Mouse (Mus musculus) 416B (cell line): ENCODE results near the gene Zfyve21.

Source experiments
- DNase-seq: peaks from one replicate; pipeline ENCODE4 v3.0.0; 2011; ENCODE audit warnings: low read depth

Zfyve21 gene

GRCm38 (mm10) chr12:111813766-111814617 is at the start of gene Zfyve21, which contains the start of gene Xrcc3:
Gene Zfyve21 (plus strand): TSS chr12:111814170.
Gene Xrcc3 (minus strand): TSS chr12:111813873.
- DNase-seq: peak; percentile 99

- DNase-seq: no peak
Measured at GRCm38 (mm10) chr12:111766313-111767236, 47.4 kb upstream of the Zfyve21 start.

- DNase-seq: no peak
Measured at GRCm38 (mm10) chr12:111768322-111768928, 45.5 kb upstream of the Zfyve21 start.

- peak; percentile 88 for DNase-seq
Measured at GRCm38 (mm10) chr12:111769306-111769705, 44.7 kb upstream of the Zfyve21 start.

- DNase-seq: no peak
Measured at GRCm38 (mm10) chr12:111769816-111770577, 44.0 kb upstream of the Zfyve21 start.

- no peak for DNase-seq
Measured at GRCm38 (mm10) chr12:111770651-111771050, 43.3 kb upstream of the Zfyve21 start.

- DNase-seq: no peak
Measured at GRCm38 (mm10) chr12:111774156-111774555, 39.8 kb upstream of the Zfyve21 start.

- DNase-seq: no peak
Measured at GRCm38 (mm10) chr12:111774845-111775244, 39.1 kb upstream of the Zfyve21 start.

- DNase-seq: no peak
Measured at GRCm38 (mm10) chr12:111777919-111778318, 36.1 kb upstream of the Zfyve21 start.

- no peak for DNase-seq
Measured at GRCm38 (mm10) chr12:111779544-111779943, 34.4 kb upstream of the Zfyve21 start.

- DNase-seq: no peak
Measured at GRCm38 (mm10) chr12:111785174-111785573, 28.8 kb upstream of the Zfyve21 start.

GRCm38 (mm10) chr12:111787015-111787414 is 27.0 kb upstream of the Zfyve21 start:
- DNase-seq: no peak

GRCm38 (mm10) chr12:111790090-111790489 is 23.9 kb upstream of the Zfyve21 start:
- DNase-seq: no peak

GRCm38 (mm10) chr12:111790631-111791030 is 23.3 kb upstream of the Zfyve21 start:
- no peak for DNase-seq

GRCm38 (mm10) chr12:111791474-111792104 is 22.4 kb upstream of the Zfyve21 start:
- DNase-seq: no peak

GRCm38 (mm10) chr12:111794102-111794501 is 19.9 kb upstream of the Zfyve21 start:
- no peak for DNase-seq

- DNase-seq: no peak
Measured at GRCm38 (mm10) chr12:111794526-111795179, 19.3 kb upstream of the Zfyve21 start.

- no peak for DNase-seq
Measured at GRCm38 (mm10) chr12:111795180-111795895, 18.6 kb upstream of the Zfyve21 start.

- DNase-seq: no peak
Measured at GRCm38 (mm10) chr12:111797251-111797650, 16.7 kb upstream of the Zfyve21 start.

- no peak for DNase-seq
Measured at GRCm38 (mm10) chr12:111798493-111798892, 15.5 kb upstream of the Zfyve21 start.
